Mouse (Mus musculus): ENCODE measurements around the gene Eno4. TPM values are rescaled to one million over a fixed set of nuclear protein-coding genes. Genes with fewer than 3 reads are reported as not detected.
A peak's percentile ranks its signal among the peaks of the same experiment; 100 is the strongest.

The Eno4 gene
- total and polyA plus RNA-seq, 3 experiments = 0.05 to 0.11 TPM; not detected in 1

DNA sequence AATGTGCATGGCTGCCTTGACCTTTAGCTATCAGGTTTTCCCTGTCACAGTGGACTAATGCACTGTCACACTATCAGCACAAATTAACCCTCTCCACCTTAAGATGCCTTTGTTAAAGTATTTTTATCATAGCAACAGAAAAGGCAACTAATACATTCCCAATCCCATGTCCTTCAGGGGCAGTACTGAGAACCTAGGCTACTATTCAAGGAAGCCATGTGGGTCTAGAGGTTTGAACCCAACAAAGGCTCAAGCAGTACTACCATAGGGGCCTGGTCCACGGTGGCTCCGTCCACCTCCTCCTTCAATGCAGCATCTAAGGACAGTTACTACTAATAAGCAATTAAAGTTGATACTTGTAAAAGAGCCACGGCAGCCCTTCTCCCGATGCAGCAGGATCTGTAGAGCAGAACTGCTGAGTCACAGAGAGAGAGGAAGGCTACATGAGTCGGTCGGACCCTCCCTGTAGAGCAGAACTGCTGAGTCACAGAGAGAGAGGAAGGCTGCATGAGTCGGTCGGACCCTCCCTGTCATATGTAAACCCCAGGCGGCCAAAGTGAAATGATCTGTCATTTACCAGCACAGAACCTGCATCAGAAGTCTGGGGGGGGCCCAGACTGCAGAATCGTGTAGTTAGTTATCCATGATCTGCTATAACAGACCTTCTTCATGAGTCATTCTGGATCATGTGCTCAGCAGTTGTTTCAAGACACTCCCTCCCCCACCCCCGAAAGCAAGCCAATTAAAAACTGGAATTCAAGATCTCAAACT is 35.4 kb downstream of the Eno4 start:
- Histone ChIP-seq H3K27me3 (ENCODE audit: insufficient read depth, low read length) (peaks cover 4% of the 10 kb centered on the region; the same call in 1 of the 2 replicates), H3K4me3 (ENCODE audit: low read depth, low read length) (peak overlapping the region; percentile 40; the same call in 1 of the 2 replicates), H3K4me1 (ENCODE audit: insufficient read depth, low read depth, low read length) (peaks cover 23% of the 10 kb centered on the region), H3K9me3 (replicated peaks) (no peaks in the 10 kb centered on the region), H3K36me3 (replicated peaks) (no peaks in the 10 kb centered on the region)
- no peak for TF ChIP-seq CTCF (IDR thresholded peaks at IDR 0.05; ENCODE audit: low read depth, low read length)
- TF ChIP-seq GATA2 (IDR thresholded peaks at IDR 0.05; ENCODE audit: borderline replicate concordance, low read depth, low read length) = no peak
- no peak for TF ChIP-seq TAL1 (conservative IDR thresholded peaks at IDR 0.05; ENCODE audit: low read depth, low read length)
- no peak for TF ChIP-seq GATA1 (IDR thresholded peaks at IDR 0.05; ENCODE audit: borderline replicate concordance, low read length)
- DNase-seq (ENCODE audit: low spot score) (peak; percentile 68), ATAC-seq (ENCODE audit: extremely low read depth, insufficient number of reproducible peaks, low FRiP score, poor library complexity, severe bottlenecking) (peak; percentile 90)

DNA sequence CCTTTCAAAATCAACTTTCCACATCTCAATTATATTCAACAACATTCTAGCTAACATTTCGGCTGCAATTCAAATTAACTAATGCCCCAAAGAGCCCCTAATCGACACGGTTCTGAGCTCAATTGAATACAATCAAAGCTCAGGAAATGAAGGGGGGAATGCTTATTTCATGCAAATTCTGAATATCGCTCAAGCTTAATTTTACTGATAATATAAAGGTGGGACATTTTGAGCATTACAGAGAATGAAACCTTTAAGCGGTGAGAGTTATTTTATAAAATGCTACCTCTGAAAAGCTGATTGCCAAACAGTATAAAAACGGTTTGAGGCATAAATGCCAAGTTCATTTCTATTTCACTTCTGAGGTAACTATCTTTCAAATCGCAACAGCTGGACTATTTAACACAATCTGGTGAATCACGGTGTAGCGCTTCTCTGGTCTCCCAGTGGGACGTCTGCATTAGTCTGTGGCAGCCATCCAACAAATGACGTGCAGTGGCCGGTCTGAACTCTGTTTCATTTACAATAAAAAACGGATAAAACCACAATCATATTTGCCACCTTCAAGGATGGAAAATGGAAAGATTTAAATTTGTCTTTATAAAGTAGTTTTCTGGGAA is 36.3 kb downstream of the Eno4 start:
- H3K4me3 ChIP-seq (ENCODE audit: low read depth, low read length) = no peak overlapping the region; the same call in 1 of the 2 replicates
- TF ChIP-seq TAL1 (conservative IDR thresholded peaks at IDR 0.05; ENCODE audit: low read depth, low read length) (no peak), GATA1 (IDR thresholded peaks at IDR 0.05; ENCODE audit: borderline replicate concordance, low read length) (no peak), CTCF (IDR thresholded peaks at IDR 0.05; ENCODE audit: low read depth, low read length) (no peak), POLR2AphosphoS5 (IDR thresholded peaks at IDR 0.05; ENCODE audit: insufficient replicate concordance, low read depth, low read length) (no peak), GATA2 (IDR thresholded peaks at IDR 0.05; ENCODE audit: borderline replicate concordance, low read depth, low read length) (no peak)
- DNase-seq (ENCODE audit: low spot score) = no peak
- no peaks in the 10 kb centered on the region for H3K36me3 ChIP-seq (replicated peaks)
- peaks cover 23% of the 10 kb centered on the region for H3K4me1 ChIP-seq (ENCODE audit: insufficient read depth, low read depth, low read length)
- H3K27me3 ChIP-seq (ENCODE audit: insufficient read depth, low read length) = peaks cover 4% of the 10 kb centered on the region; the same call in 1 of the 2 replicates
- no peak for ATAC-seq (ENCODE audit: extremely low read depth, insufficient number of reproducible peaks, low FRiP score, poor library complexity, severe bottlenecking)
- H3K9me3 ChIP-seq (replicated peaks) = no peaks in the 10 kb centered on the region

DNA sequence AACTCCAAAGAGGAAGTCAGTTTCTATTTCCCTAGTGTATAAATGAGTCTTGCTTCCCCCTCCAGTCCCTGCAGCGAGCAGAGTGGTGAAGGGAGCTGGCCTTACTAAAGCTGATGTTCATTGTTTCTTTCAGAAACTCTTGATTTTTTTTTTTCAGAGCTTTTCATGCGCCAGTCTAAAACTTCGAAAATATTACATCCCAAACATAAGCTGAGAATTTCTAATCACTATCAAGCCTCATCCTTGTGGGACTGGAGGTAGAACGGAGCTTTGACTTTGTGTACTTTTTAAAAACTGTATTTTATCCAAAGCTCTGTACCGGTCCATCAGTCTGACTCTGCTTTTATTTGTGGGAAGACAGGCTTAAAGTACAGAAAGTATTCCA is 36.8 kb downstream of the Eno4 start:
- no peak for ATAC-seq (ENCODE audit: extremely low read depth, insufficient number of reproducible peaks, low FRiP score, poor library complexity, severe bottlenecking)
- no peak for TF ChIP-seq GATA1 (IDR thresholded peaks at IDR 0.05; ENCODE audit: borderline replicate concordance, low read length)

DNA sequence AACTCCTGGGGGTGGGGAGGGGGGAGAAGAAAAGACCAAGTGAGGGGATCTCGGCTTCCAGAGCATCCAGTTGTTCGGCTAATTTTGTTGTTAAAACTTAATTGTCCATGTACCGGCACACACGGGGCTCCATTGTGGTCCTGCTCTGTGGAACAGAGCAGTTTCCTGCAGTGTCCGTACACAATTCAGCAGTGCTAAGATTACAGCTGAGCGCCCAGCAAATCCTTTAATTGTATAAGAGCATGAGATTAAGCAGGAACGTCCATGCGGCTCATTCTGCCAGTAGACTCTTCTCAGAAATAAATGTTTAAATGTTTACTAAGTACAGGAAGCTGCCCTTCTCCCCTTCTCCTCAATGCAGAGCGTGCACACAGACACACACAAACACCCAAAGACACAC is 38.3 kb downstream of the Eno4 start:
- H3K27me3 ChIP-seq (ENCODE audit: insufficient read depth, low read length) = peaks cover 3% of the 10 kb centered on the region; the same call in 1 of the 2 replicates
- H3K4me3 ChIP-seq (ENCODE audit: low read depth, low read length) = no peak overlapping the region
- no peak for TF ChIP-seq POLR2AphosphoS5 (IDR thresholded peaks at IDR 0.05; ENCODE audit: insufficient replicate concordance, low read depth, low read length)
- no peak for TF ChIP-seq TAL1 (conservative IDR thresholded peaks at IDR 0.05; ENCODE audit: low read depth, low read length)
- no peak for TF ChIP-seq GATA2 (IDR thresholded peaks at IDR 0.05; ENCODE audit: borderline replicate concordance, low read depth, low read length)
- TF ChIP-seq GATA1 (IDR thresholded peaks at IDR 0.05; ENCODE audit: borderline replicate concordance, low read length) = no peak
- no peak for TF ChIP-seq CTCF (IDR thresholded peaks at IDR 0.05; ENCODE audit: low read depth, low read length)
- H3K9me3 ChIP-seq (replicated peaks) = no peaks in the 10 kb centered on the region
- H3K36me3 ChIP-seq (replicated peaks) = no peaks in the 10 kb centered on the region
- no peak for DNase-seq (ENCODE audit: low spot score)
- no peak for ATAC-seq (ENCODE audit: extremely low read depth, insufficient number of reproducible peaks, low FRiP score, poor library complexity, severe bottlenecking)
- H3K4me1 ChIP-seq (ENCODE audit: insufficient read depth, low read depth, low read length) = peaks cover 23% of the 10 kb centered on the region

More for the DNA sequence above, 36.8 kb downstream of the Eno4 start:
- Histone ChIP-seq H3K36me3 (replicated peaks) (no peaks in the 10 kb centered on the region), H3K4me3 (ENCODE audit: low read depth, low read length) (no peak overlapping the region), H3K27me3 (ENCODE audit: insufficient read depth, low read length) (peaks cover 4% of the 10 kb centered on the region; the same call in 1 of the 2 replicates), H3K9me3 (replicated peaks) (no peaks in the 10 kb centered on the region), H3K4me1 (ENCODE audit: insufficient read depth, low read depth, low read length) (peaks cover 23% of the 10 kb centered on the region)
- no peak for DNase-seq (ENCODE audit: low spot score)

DNA sequence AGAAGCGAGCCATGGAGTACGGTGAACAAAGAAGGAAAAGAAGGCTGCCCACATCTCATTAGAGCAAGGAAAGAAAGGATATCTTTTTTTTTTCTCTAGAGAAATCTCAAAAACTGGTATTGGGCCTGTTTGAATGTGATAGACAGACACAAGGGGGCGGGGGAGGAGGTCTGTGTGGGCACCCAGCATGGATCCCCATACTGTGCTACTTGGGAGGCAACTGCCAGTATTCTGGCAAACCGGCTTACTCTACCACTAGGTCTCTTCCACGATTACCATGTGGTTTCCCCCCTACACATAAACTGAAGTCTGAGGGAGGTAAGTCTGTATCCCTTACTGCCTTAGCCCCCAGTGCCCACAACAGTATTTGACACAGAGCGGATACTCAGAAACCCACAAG is 59.6 kb downstream of the Eno4 start:
- no peak for ATAC-seq (ENCODE audit: extremely low read depth, insufficient number of reproducible peaks, low FRiP score, poor library complexity, severe bottlenecking)

DNA sequence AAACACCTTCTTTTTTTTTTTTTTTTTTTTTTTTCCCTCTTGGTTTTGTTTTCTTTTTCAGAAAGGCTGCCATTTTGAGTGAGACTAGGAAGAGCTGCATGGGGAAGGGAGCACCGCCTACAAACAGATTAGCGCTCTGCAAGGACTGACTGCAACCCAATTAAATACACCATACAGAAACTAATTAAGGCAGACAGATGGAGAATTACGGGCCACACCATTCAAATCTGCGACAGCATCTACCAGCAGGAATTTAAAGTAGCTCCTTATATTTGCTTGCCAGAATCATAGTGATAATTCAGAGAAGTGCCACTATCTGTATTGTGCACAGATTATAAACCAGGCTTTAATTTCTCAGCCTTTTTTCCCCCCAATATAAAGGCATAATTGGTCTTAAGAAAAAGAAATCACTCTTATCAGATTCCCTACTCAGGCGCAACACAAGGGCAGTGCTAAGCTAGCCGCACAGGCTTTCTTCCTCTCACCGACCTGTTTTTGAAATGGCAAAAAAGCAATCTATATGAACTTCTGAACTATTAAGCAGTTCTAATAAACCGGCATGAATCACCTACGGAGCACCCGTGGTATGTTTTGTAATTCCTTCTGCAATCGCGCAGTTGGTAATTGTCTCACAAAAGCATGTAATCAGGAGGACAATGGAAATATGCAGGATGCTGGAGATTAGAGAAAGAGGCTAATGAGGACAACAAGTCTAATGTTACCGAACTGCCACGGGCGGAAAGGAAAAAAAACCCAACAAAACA is 63.5 kb downstream of the Eno4 start:
- H3K9me3 ChIP-seq (replicated peaks) = no peaks in the 10 kb centered on the region
- peaks cover 14% of the 10 kb centered on the region for H3K27me3 ChIP-seq (ENCODE audit: insufficient read depth, low read length)
- no peak overlapping the region for H3K4me3 ChIP-seq (ENCODE audit: low read depth, low read length)
- ATAC-seq (ENCODE audit: extremely low read depth, insufficient number of reproducible peaks, low FRiP score, poor library complexity, severe bottlenecking) (no peak), DNase-seq (ENCODE audit: low spot score) (no peak)
- no peaks in the 10 kb centered on the region for H3K4me1 ChIP-seq (ENCODE audit: insufficient read depth, low read depth, low read length)
- H3K36me3 ChIP-seq (replicated peaks) = no peaks in the 10 kb centered on the region
- no peak for TF ChIP-seq GATA2 (IDR thresholded peaks at IDR 0.05; ENCODE audit: borderline replicate concordance, low read depth, low read length)
- TF ChIP-seq GATA1 (IDR thresholded peaks at IDR 0.05; ENCODE audit: borderline replicate concordance, low read length) = no peak
- TF ChIP-seq POLR2AphosphoS5 (IDR thresholded peaks at IDR 0.05; ENCODE audit: insufficient replicate concordance, low read depth, low read length) = no peak
- TF ChIP-seq CTCF (IDR thresholded peaks at IDR 0.05; ENCODE audit: low read depth, low read length) = no peak
- no peak for TF ChIP-seq TAL1 (conservative IDR thresholded peaks at IDR 0.05; ENCODE audit: low read depth, low read length)

More for the DNA sequence above, 59.6 kb downstream of the Eno4 start:
- Histone ChIP-seq H3K4me1 (ENCODE audit: insufficient read depth, low read depth, low read length) (no peaks in the 10 kb centered on the region), H3K27me3 (ENCODE audit: insufficient read depth, low read length) (peaks cover 3% of the 10 kb centered on the region; the same call in 1 of the 2 replicates), H3K4me3 (ENCODE audit: low read depth, low read length) (no peak overlapping the region), H3K9me3 (replicated peaks) (no peaks in the 10 kb centered on the region), H3K36me3 (replicated peaks) (no peaks in the 10 kb centered on the region)
- no peak for DNase-seq (ENCODE audit: low spot score)
- TF ChIP-seq CTCF (IDR thresholded peaks at IDR 0.05; ENCODE audit: low read depth, low read length) = no peak
